Mouse (Mus musculus) cerebellum, adult 2 months (tissue): ENCODE results near the gene Tmem207.

Experiments used
- CTCF ChIP-seq: fragments of 200-500 bp; IDR thresholded peaks from 2 replicates; pipeline ENCODE4 v1.5.1; 2011; ENCODE audit warnings: low read depth, mild to moderate bottlenecking, control low read depth, low read length, moderate library complexity, borderline replicate concordance; ENCODE audit not compliant: insufficient read depth
- POLR2A ChIP-seq: fragments of 200-500 bp; IDR thresholded peaks from 2 replicates; pipeline ENCODE4 v1.6.1; 2011; ENCODE audit warnings: low read length, control low read depth, borderline replicate concordance; ENCODE audit not compliant: insufficient read depth

GRCm38 (mm10) chr16:26519596-26519995 is 7.0 kb downstream of the Tmem207 start:
- no peak for TF ChIP-seq POLR2A
- TF ChIP-seq CTCF, result no peak
